Mouse (Mus musculus): ENCODE measurements around the gene Tmem211. TPM values are rescaled to one million over a fixed set of nuclear protein-coding genes. Genes with fewer than 3 reads are reported as not detected.

Tmem211 gene
- polyA plus RNA-seq, 1 experiment, result not detected

- Histone ChIP-seq H3K4me3 (ENCODE audit: insufficient read depth, low read depth, low read length) (no peak overlapping the region), H3K27ac (ENCODE audit: insufficient read depth, low read depth, low read length) (peak overlapping the region; percentile 21; the same call in 1 of the 2 replicates), H3K36me3 (ENCODE audit: control insufficient read depth, insufficient read depth, low read length) (no peaks in the 10 kb centered on the region), H3K27me3 (replicated peaks; ENCODE audit: control insufficient read depth, insufficient read depth, low read length) (no peaks in the 10 kb centered on the region), H3K4me1 (ENCODE audit: control insufficient read depth, insufficient read depth, low read length) (peaks cover 70% of the 10 kb centered on the region)
- 63% methylated on average over 8 of the region's 8 CpGs for WGBS
- TF ChIP-seq POLR2A (IDR thresholded peaks at IDR 0.05; ENCODE audit: low read depth, low read length) (no peak), CTCF (conservative IDR thresholded peaks at IDR 0.05; ENCODE audit: insufficient read depth, insufficient read length, low read depth, low read length) (no peak)
- no peak for DNase-seq
Observed at GRCm38 (mm10) chr5:113214041-113214440, 12.7 kb upstream of the Tmem211 start.

GRCm38 (mm10) chr5:113214455-113214854 is 12.3 kb upstream of the Tmem211 start:
- 25% methylated on average over 11 of the region's 11 CpGs for WGBS
- no peak for TF ChIP-seq POLR2A (IDR thresholded peaks at IDR 0.05; ENCODE audit: low read depth, low read length)
- no peak for TF ChIP-seq CTCF (conservative IDR thresholded peaks at IDR 0.05; ENCODE audit: insufficient read depth, insufficient read length, low read depth, low read length)
- Histone ChIP-seq H3K27ac (ENCODE audit: insufficient read depth, low read depth, low read length) (peak overlapping the region; percentile 21; the same call in 1 of the 2 replicates), H3K4me1 (ENCODE audit: control insufficient read depth, insufficient read depth, low read length) (peaks cover 70% of the 10 kb centered on the region), H3K36me3 (ENCODE audit: control insufficient read depth, insufficient read depth, low read length) (no peaks in the 10 kb centered on the region), H3K27me3 (replicated peaks; ENCODE audit: control insufficient read depth, insufficient read depth, low read length) (no peaks in the 10 kb centered on the region), H3K4me3 (ENCODE audit: insufficient read depth, low read depth, low read length) (no peak overlapping the region)
- DNase-seq, result peak; percentile 88

GRCm38 (mm10) chr5:113215610-113216011 is 11.1 kb upstream of the Tmem211 start:
- peak; percentile 50 for DNase-seq
- H3K27me3 ChIP-seq (replicated peaks; ENCODE audit: control insufficient read depth, insufficient read depth, low read length), result no peaks in the 10 kb centered on the region
- H3K36me3 ChIP-seq (ENCODE audit: control insufficient read depth, insufficient read depth, low read length), result no peaks in the 10 kb centered on the region
- H3K27ac ChIP-seq (ENCODE audit: insufficient read depth, low read depth, low read length), result peak overlapping the region; percentile 83
- whole genome bisulfite sequencing, result 53% methylated on average over 9 of the region's 9 CpGs
- no peak overlapping the region for H3K4me3 ChIP-seq (ENCODE audit: insufficient read depth, low read depth, low read length)
- H3K4me1 ChIP-seq (ENCODE audit: control insufficient read depth, insufficient read depth, low read length), result peaks cover 71% of the 10 kb centered on the region
- no peak for TF ChIP-seq POLR2A (IDR thresholded peaks at IDR 0.05; ENCODE audit: low read depth, low read length)
- no peak for TF ChIP-seq CTCF (conservative IDR thresholded peaks at IDR 0.05; ENCODE audit: insufficient read depth, insufficient read length, low read depth, low read length)

GRCm38 (mm10) chr5:113216328-113216960 is 10.3 kb upstream of the Tmem211 start:
- 25% methylated on average over 14 of the region's 14 CpGs for WGBS
- DNase-seq, result peak; percentile 92
- Histone ChIP-seq H3K4me3 (ENCODE audit: insufficient read depth, low read depth, low read length) (no peak overlapping the region), H3K36me3 (ENCODE audit: control insufficient read depth, insufficient read depth, low read length) (no peaks in the 10 kb centered on the region), H3K4me1 (ENCODE audit: control insufficient read depth, insufficient read depth, low read length) (peaks cover 63% of the 10 kb centered on the region), H3K27ac (ENCODE audit: insufficient read depth, low read depth, low read length) (peak overlapping the region; percentile 83), H3K27me3 (replicated peaks; ENCODE audit: control insufficient read depth, insufficient read depth, low read length) (no peaks in the 10 kb centered on the region)
- TF ChIP-seq CTCF (conservative IDR thresholded peaks at IDR 0.05; ENCODE audit: insufficient read depth, insufficient read length, low read depth, low read length) (no peak), POLR2A (IDR thresholded peaks at IDR 0.05; ENCODE audit: low read depth, low read length) (no peak)

- Histone ChIP-seq H3K36me3 (ENCODE audit: control insufficient read depth, insufficient read depth, low read length) (no peaks in the 10 kb centered on the region), H3K4me1 (ENCODE audit: control insufficient read depth, insufficient read depth, low read length) (peaks cover 59% of the 10 kb centered on the region), H3K4me3 (ENCODE audit: insufficient read depth, low read depth, low read length) (no peak overlapping the region), H3K27ac (ENCODE audit: insufficient read depth, low read depth, low read length) (peak overlapping the region; percentile 83), H3K27me3 (replicated peaks; ENCODE audit: control insufficient read depth, insufficient read depth, low read length) (no peaks in the 10 kb centered on the region)
- TF ChIP-seq CTCF (conservative IDR thresholded peaks at IDR 0.05; ENCODE audit: insufficient read depth, insufficient read length, low read depth, low read length) (no peak), POLR2A (IDR thresholded peaks at IDR 0.05; ENCODE audit: low read depth, low read length) (no peak)
- peak; percentile 74 for DNase-seq
- WGBS, result 34% methylated on average over 12 of the region's 12 CpGs
Observed at GRCm38 (mm10) chr5:113217076-113217475, 9.6 kb upstream of the Tmem211 start.

- DNase-seq, result peak; percentile 70
- H3K27ac ChIP-seq (ENCODE audit: insufficient read depth, low read depth, low read length), result peak overlapping the region; percentile 27
- no peaks in the 10 kb centered on the region for H3K36me3 ChIP-seq (ENCODE audit: control insufficient read depth, insufficient read depth, low read length)
- no peaks in the 10 kb centered on the region for H3K27me3 ChIP-seq (replicated peaks; ENCODE audit: control insufficient read depth, insufficient read depth, low read length)
- TF ChIP-seq CTCF (conservative IDR thresholded peaks at IDR 0.05; ENCODE audit: insufficient read depth, insufficient read length, low read depth, low read length) (no peak), POLR2A (IDR thresholded peaks at IDR 0.05; ENCODE audit: low read depth, low read length) (no peak)
- WGBS, result 24% methylated on average over 17 of the region's 17 CpGs
- H3K4me1 ChIP-seq (ENCODE audit: control insufficient read depth, insufficient read depth, low read length), result peaks cover 46% of the 10 kb centered on the region
- peak overlapping the region; percentile 13; the same call in 1 of the 2 replicates for H3K4me3 ChIP-seq (ENCODE audit: insufficient read depth, low read depth, low read length)
Observed at GRCm38 (mm10) chr5:113218617-113219235, 8.0 kb upstream of the Tmem211 start.

GRCm38 (mm10) chr5:113219450-113219849 is 7.3 kb upstream of the Tmem211 start:
- H3K27ac ChIP-seq (ENCODE audit: insufficient read depth, low read depth, low read length), result peak overlapping the region; percentile 27
- no peaks in the 10 kb centered on the region for H3K36me3 ChIP-seq (ENCODE audit: control insufficient read depth, insufficient read depth, low read length)
- peak overlapping the region; percentile 13 for H3K4me3 ChIP-seq (ENCODE audit: insufficient read depth, low read depth, low read length)
- WGBS, result 55% methylated on average over 6 of the region's 6 CpGs
- no peaks in the 10 kb centered on the region for H3K27me3 ChIP-seq (replicated peaks; ENCODE audit: control insufficient read depth, insufficient read depth, low read length)
- TF ChIP-seq POLR2A (IDR thresholded peaks at IDR 0.05; ENCODE audit: low read depth, low read length) (no peak), CTCF (conservative IDR thresholded peaks at IDR 0.05; ENCODE audit: insufficient read depth, insufficient read length, low read depth, low read length) (no peak)
- peak; percentile 80 for DNase-seq
- H3K4me1 ChIP-seq (ENCODE audit: control insufficient read depth, insufficient read depth, low read length), result peaks cover 39% of the 10 kb centered on the region

All from kidney, adult 2 months (tissue).